Mouse (Mus musculus): ENCODE results near the gene Calcoco2. TPM values are rescaled to one million over a fixed set of nuclear protein-coding genes. Genes with fewer than 3 reads are reported as not detected.

Gene Calcoco2
- polyA plus RNA-seq, 1 experiment from 2014 or later: not detected

- WGBS: 5% methylated on average over 3 of the region's 3 CpGs
- Histone ChIP-seq H3K9me3 (ENCODE audit: control insufficient read depth, low read depth, low read length) (no peaks in the 10 kb centered on the region), H3K27me3 (ENCODE audit: control insufficient read depth, insufficient read depth, low read length) (no peaks in the 10 kb centered on the region), H3K9ac (replicated peaks; ENCODE audit: low read depth, low read length) (no peak overlapping the region), H3K4me2 (replicated peaks; ENCODE audit: low read depth, low read length) (no peak overlapping the region), H3K27ac (ENCODE audit: low read length) (no peak overlapping the region), H3K36me3 (ENCODE audit: control insufficient read depth, insufficient read depth, low read length) (no peaks in the 10 kb centered on the region), H3K4me3 (ENCODE audit: low read depth, low read length) (no peak overlapping the region), H3K4me1 (ENCODE audit: control insufficient read depth, insufficient read depth, low read length) (0 out of 2 replicates have a peak, but pooled peaks cover 9% of the 10 kb centered on the region)
- ATAC-seq (ENCODE audit: insufficient number of reproducible peaks, insufficient read depth, low FRiP score, low read depth): no peak
These were observed 18.4 kb downstream of the Calcoco2 start for GRCm38 (mm10) chr11:96093361-96093760.

- Histone ChIP-seq H3K9ac (replicated peaks; ENCODE audit: low read depth, low read length) (no peak overlapping the region), H3K36me3 (ENCODE audit: control insufficient read depth, insufficient read depth, low read length) (no peaks in the 10 kb centered on the region), H3K9me3 (ENCODE audit: control insufficient read depth, low read depth, low read length) (no peaks in the 10 kb centered on the region), H3K4me2 (replicated peaks; ENCODE audit: low read depth, low read length) (no peak overlapping the region), H3K27me3 (ENCODE audit: control insufficient read depth, insufficient read depth, low read length) (no peaks in the 10 kb centered on the region), H3K27ac (ENCODE audit: low read length) (no peak overlapping the region), H3K4me1 (ENCODE audit: control insufficient read depth, insufficient read depth, low read length) (0 out of 2 replicates have a peak, but pooled peaks cover 9% of the 10 kb centered on the region), H3K4me3 (ENCODE audit: low read depth, low read length) (no peak overlapping the region)
- 40% methylated on average over 7 of the region's 7 CpGs for WGBS
- no peak for ATAC-seq (ENCODE audit: insufficient number of reproducible peaks, insufficient read depth, low FRiP score, low read depth)
These were observed 19.0 kb downstream of the Calcoco2 start for GRCm38 (mm10) chr11:96092674-96093291.

GRCm38 (mm10) chr11:96091073-96091472 lies 20.7 kb downstream of the Calcoco2 start:
- Histone ChIP-seq H3K4me2 (replicated peaks; ENCODE audit: low read depth, low read length) (no peak overlapping the region), H3K4me3 (ENCODE audit: low read depth, low read length) (no peak overlapping the region), H3K27me3 (ENCODE audit: control insufficient read depth, insufficient read depth, low read length) (no peaks in the 10 kb centered on the region), H3K9me3 (ENCODE audit: control insufficient read depth, low read depth, low read length) (no peaks in the 10 kb centered on the region), H3K9ac (replicated peaks; ENCODE audit: low read depth, low read length) (no peak overlapping the region), H3K4me1 (ENCODE audit: control insufficient read depth, insufficient read depth, low read length) (no peaks in the 10 kb centered on the region), H3K27ac (ENCODE audit: low read length) (no peak overlapping the region), H3K36me3 (ENCODE audit: control insufficient read depth, insufficient read depth, low read length) (no peaks in the 10 kb centered on the region)
- 62% methylated on average over 2 of the region's 2 CpGs for WGBS
- no peak for ATAC-seq (ENCODE audit: insufficient number of reproducible peaks, insufficient read depth, low FRiP score, low read depth)

- no peak overlapping the region for H3K9ac ChIP-seq (replicated peaks; ENCODE audit: low read depth, low read length)
- H3K4me1 ChIP-seq (ENCODE audit: control insufficient read depth, insufficient read depth, low read length): no peaks in the 10 kb centered on the region
- H3K27ac ChIP-seq (ENCODE audit: low read length): no peak overlapping the region
- no peaks in the 10 kb centered on the region for H3K9me3 ChIP-seq (ENCODE audit: control insufficient read depth, low read depth, low read length)
- no peak overlapping the region for H3K4me2 ChIP-seq (replicated peaks; ENCODE audit: low read depth, low read length)
- H3K27me3 ChIP-seq (ENCODE audit: control insufficient read depth, insufficient read depth, low read length): no peaks in the 10 kb centered on the region
- no peak for ATAC-seq (ENCODE audit: insufficient number of reproducible peaks, insufficient read depth, low FRiP score, low read depth)
- no peaks in the 10 kb centered on the region for H3K36me3 ChIP-seq (ENCODE audit: control insufficient read depth, insufficient read depth, low read length)
- 86% methylated on average over 6 of the region's 6 CpGs for WGBS
- H3K4me3 ChIP-seq (ENCODE audit: low read depth, low read length): no peak overlapping the region
These were observed 23.8 kb downstream of the Calcoco2 start for GRCm38 (mm10) chr11:96087981-96088380.

- ATAC-seq (ENCODE audit: insufficient number of reproducible peaks, insufficient read depth, low FRiP score, low read depth): no peak
- H3K9ac ChIP-seq (replicated peaks; ENCODE audit: low read depth, low read length): no peak overlapping the region
- no peaks in the 10 kb centered on the region for H3K9me3 ChIP-seq (ENCODE audit: control insufficient read depth, low read depth, low read length)
- 51% methylated on average over 3 of the region's 3 CpGs for WGBS
- H3K4me2 ChIP-seq (replicated peaks; ENCODE audit: low read depth, low read length): no peak overlapping the region
- H3K27ac ChIP-seq (ENCODE audit: low read length): no peak overlapping the region
- no peaks in the 10 kb centered on the region for H3K36me3 ChIP-seq (ENCODE audit: control insufficient read depth, insufficient read depth, low read length)
- no peaks in the 10 kb centered on the region for H3K4me1 ChIP-seq (ENCODE audit: control insufficient read depth, insufficient read depth, low read length)
- no peak overlapping the region for H3K4me3 ChIP-seq (ENCODE audit: low read depth, low read length)
- H3K27me3 ChIP-seq (ENCODE audit: control insufficient read depth, insufficient read depth, low read length): no peaks in the 10 kb centered on the region
These were observed 29.1 kb downstream of the Calcoco2 start for GRCm38 (mm10) chr11:96082682-96083081.

- WGBS: 76% methylated on average over 5 of the region's 5 CpGs
- Histone ChIP-seq H3K9me3 (ENCODE audit: control insufficient read depth, low read depth, low read length) (no peaks in the 10 kb centered on the region), H3K36me3 (ENCODE audit: control insufficient read depth, insufficient read depth, low read length) (no peaks in the 10 kb centered on the region), H3K9ac (replicated peaks; ENCODE audit: low read depth, low read length) (no peak overlapping the region), H3K4me1 (ENCODE audit: control insufficient read depth, insufficient read depth, low read length) (no peaks in the 10 kb centered on the region), H3K4me2 (replicated peaks; ENCODE audit: low read depth, low read length) (no peak overlapping the region), H3K4me3 (ENCODE audit: low read depth, low read length) (no peak overlapping the region), H3K27me3 (ENCODE audit: control insufficient read depth, insufficient read depth, low read length) (no peaks in the 10 kb centered on the region), H3K27ac (ENCODE audit: low read length) (no peak overlapping the region)
- no peak for ATAC-seq (ENCODE audit: insufficient number of reproducible peaks, insufficient read depth, low FRiP score, low read depth)
These were observed 31.0 kb downstream of the Calcoco2 start for GRCm38 (mm10) chr11:96080736-96081135.

- no peak for ATAC-seq (ENCODE audit: insufficient number of reproducible peaks, insufficient read depth, low FRiP score, low read depth)
- H3K4me2 ChIP-seq (replicated peaks; ENCODE audit: low read depth, low read length): peak overlapping the region; percentile 45
- 64% methylated on average over 13 of the region's 13 CpGs for WGBS
- peak overlapping the region; percentile 76 for H3K27ac ChIP-seq (ENCODE audit: low read length)
- H3K9me3 ChIP-seq (ENCODE audit: control insufficient read depth, low read depth, low read length): no peaks in the 10 kb centered on the region
- H3K4me3 ChIP-seq (ENCODE audit: low read depth, low read length): peak overlapping the region; percentile 27
- peaks cover 13% of the 10 kb centered on the region for H3K36me3 ChIP-seq (ENCODE audit: control insufficient read depth, insufficient read depth, low read length)
- no peaks in the 10 kb centered on the region for H3K27me3 ChIP-seq (ENCODE audit: control insufficient read depth, insufficient read depth, low read length)
- H3K4me1 ChIP-seq (ENCODE audit: control insufficient read depth, insufficient read depth, low read length): no peaks in the 10 kb centered on the region; the same call in 1 of the 2 replicates
- no peak overlapping the region; the same call in 1 of the 2 replicates for H3K9ac ChIP-seq (replicated peaks; ENCODE audit: low read depth, low read length)
These were observed 35.3 kb downstream of the Calcoco2 start for GRCm38 (mm10) chr11:96076221-96077105.

- H3K9ac ChIP-seq (replicated peaks; ENCODE audit: low read depth, low read length): peak within 1 kb of the TSS; percentile 70
- H3K4me3 ChIP-seq (ENCODE audit: low read depth, low read length): peak within 1 kb of the TSS; percentile 72
- no peaks in the 10 kb centered on the region for H3K27me3 ChIP-seq (ENCODE audit: control insufficient read depth, insufficient read depth, low read length)
- ATAC-seq (ENCODE audit: insufficient number of reproducible peaks, insufficient read depth, low FRiP score, low read depth): peak; percentile 96
- under 1% methylated on average over 37 of the region's 37 CpGs for WGBS
- peak within 1 kb of the TSS; percentile 65 for H3K4me2 ChIP-seq (replicated peaks; ENCODE audit: low read depth, low read length)
- H3K4me1 ChIP-seq (ENCODE audit: control insufficient read depth, insufficient read depth, low read length): no peaks in the 10 kb centered on the region; the same call in 1 of the 2 replicates
- peaks cover 19% of the 10 kb centered on the region for H3K36me3 ChIP-seq (ENCODE audit: control insufficient read depth, insufficient read depth, low read length)
- no peaks in the 10 kb centered on the region for H3K9me3 ChIP-seq (ENCODE audit: control insufficient read depth, low read depth, low read length)
- H3K27ac ChIP-seq (ENCODE audit: low read length): peak within 1 kb of the TSS; percentile 76
These were observed 36.1 kb downstream of the Calcoco2 start, which contains the start of gene Atp5g1 for GRCm38 (mm10) chr11:96075509-96076220. Atp5g1 (minus strand) TSS chr11:96075670.

Data from stomach, embryonic 14.5 days (tissue).